ENCODE assay signal across 1 mouse cellular context in the genomic region with DNA sequence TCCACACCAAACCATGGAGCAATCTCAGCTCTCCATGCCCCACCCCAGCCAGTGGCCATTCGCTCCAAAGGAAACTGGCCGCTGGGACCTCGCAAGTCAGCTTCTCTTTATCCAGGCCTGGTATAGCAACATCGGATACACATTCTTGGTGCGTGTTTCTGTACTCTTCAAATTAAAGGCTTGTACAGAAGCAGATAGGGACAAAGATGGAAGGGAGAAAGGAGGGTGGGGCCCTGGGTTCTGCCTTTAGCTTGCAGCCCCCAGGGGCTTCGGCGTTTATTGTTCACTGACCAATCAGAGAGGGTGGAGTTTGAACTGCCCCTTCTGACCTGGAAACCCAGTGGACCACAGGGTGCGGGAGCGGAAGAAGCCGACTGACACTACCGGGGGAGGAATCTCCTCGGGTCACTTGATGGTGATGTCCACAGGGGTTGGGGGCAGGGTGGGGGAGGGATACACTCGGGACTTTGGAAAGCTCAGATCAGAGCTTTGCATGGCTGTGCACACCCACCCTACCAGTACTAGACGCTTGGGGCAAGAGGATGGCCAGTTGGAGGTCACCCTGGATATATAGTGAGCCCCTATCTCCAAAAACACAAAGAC.
TF ChIP-seq lines count a peak whose summit lies in the region.

No protein-coding gene starts in this region.

TF ChIP-seq in CH12.LX, 34 proteins besides CTCF, POLR2A, EP300 and RAD21 (continued from another document):
- TF ChIP-seq ETS1 (conservative IDR thresholded peaks at IDR 0.05; ENCODE audit: low read depth, low read length) = no peak
TF ChIP-seq in CH12.LX: peak in this region for 0.
